Mouse (Mus musculus) common myeloid progenitor, adult 5-6 weeks (primary cell): ENCODE measurements around the gene Ppm1h. TPM values are rescaled to one million over a fixed set of nuclear protein-coding genes. Genes with fewer than 3 reads are reported as not detected.
A peak's percentile ranks its signal among the peaks of the same experiment; 100 is the strongest.

Experiments
- ATAC-seq: replicated peaks from 2 replicates; pipeline ENCODE4 v1.8.0; 2016; ENCODE audit warnings: low read depth, mild to moderate bottlenecking, moderate TSS enrichment, inconsistent platforms; ENCODE audit not compliant: poor library complexity, severe bottlenecking
- total RNA-seq: library from RNA; stranded (forward); fragments of 200-1000, 187-1606 nt; gene quantifications from 2 replicates; pipeline ENCODE4 v1.2.3, GENCODE M21; 2017

Gene Ppm1h
- total RNA-seq, 1 experiment from 2014 or later, result 10.9 TPM

DNA sequence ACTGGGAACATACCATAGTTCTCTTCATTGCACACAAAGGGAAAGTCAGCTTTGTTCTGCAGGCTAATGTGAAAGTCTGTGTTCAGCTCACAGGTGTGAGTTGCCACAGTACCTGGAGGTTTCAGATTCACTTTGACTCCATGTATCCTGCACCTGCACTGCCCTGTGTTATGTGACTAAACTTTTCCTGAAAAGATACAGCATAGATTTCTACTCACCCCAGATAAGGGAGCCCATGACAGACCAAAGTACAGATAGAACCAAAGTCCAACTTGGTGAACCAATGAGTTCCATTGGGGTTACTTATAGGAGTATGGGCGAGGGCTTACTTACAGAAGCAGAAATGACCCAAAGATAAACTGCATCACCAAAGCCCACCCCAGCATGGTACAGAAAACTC lies 17.8 kb downstream of the Ppm1h start:
- no peak for ATAC-seq

GRCm38 (mm10) chr10:122698347-122698746 lies 19.8 kb downstream of the Ppm1h start:
- no peak for ATAC-seq

- no peak for ATAC-seq
These were observed 26.3 kb downstream of the Ppm1h start for GRCm38 (mm10) chr10:122704901-122705300.

- no peak for ATAC-seq
These were observed 26.9 kb downstream of the Ppm1h start for GRCm38 (mm10) chr10:122705457-122705856.

- no peak for ATAC-seq
These were observed 32.8 kb downstream of the Ppm1h start for GRCm38 (mm10) chr10:122711381-122711811.

DNA sequence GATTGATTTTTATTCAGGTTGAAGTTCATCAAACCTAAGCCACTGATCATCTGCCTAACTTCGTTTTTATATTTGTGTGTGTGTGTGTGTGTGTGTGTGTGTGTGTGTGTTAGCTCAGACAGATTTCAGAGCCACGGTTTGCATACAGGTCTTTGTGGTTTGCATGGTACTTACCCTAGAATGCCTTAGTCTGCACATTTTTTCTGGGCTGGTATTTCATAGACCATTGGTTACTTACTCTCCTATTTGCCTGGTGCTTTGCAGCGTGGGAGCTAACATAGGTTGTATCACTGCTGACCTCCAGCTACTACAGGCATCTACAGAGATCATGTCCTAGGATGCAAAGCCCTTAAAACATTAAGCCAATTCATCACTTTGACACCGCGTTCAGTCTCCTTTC lies 33.7 kb downstream of the Ppm1h start:
- no peak for ATAC-seq

- ATAC-seq, result no peak
These were observed 37.3 kb downstream of the Ppm1h start for GRCm38 (mm10) chr10:122715856-122716255.

GRCm38 (mm10) chr10:122716286-122716685 lies 37.7 kb downstream of the Ppm1h start:
- ATAC-seq, result no peak

- no peak for ATAC-seq
These were observed 38.3 kb downstream of the Ppm1h start for GRCm38 (mm10) chr10:122716739-122717474.

GRCm38 (mm10) chr10:122717754-122718415 lies 39.3 kb downstream of the Ppm1h start:
- peak; percentile 84 for ATAC-seq

- ATAC-seq, result no peak
These were observed 40.4 kb downstream of the Ppm1h start for GRCm38 (mm10) chr10:122718951-122719350.

GRCm38 (mm10) chr10:122722111-122722510 lies 43.5 kb downstream of the Ppm1h start:
- ATAC-seq, result no peak

DNA sequence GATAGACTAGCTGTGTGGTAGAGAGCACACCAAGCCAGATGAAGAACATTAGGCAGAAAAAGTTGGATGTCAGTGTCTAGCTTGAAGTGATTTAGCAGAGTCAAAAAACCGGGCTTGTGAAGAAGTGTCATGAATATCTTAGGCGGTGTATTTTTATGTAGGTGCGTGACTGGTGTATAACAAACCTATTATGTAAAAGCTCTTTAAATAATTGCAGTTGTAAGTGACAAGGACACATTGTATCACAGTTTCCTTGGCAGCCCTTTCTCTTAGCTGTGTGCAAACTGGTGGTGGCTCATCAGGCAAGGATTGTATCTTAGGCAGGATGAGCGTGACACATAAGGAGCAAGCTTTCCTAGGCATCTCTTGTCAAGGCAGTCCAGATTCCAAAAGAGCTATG lies 46.1 kb downstream of the Ppm1h start:
- no peak for ATAC-seq

DNA sequence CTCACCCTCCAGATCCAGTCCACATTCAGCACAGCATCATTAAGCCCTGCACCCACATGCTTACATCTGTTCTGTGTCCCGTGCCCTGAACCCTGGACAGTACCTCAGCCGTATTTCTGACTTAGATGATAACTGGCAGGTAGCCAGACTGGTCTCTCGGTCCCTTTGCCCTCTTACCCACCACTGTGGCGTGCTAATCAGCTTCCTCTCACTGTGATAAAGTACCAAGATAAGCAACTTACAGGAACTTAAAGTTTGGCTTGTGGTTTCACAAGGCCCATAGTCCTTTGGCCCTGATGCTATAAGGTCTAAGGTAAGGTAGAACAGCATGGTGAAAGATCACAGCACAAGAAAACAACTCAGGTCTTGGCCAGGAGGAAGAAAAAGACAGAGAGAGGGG lies 48.7 kb downstream of the Ppm1h start:
- ATAC-seq, result peak; percentile 91

DNA sequence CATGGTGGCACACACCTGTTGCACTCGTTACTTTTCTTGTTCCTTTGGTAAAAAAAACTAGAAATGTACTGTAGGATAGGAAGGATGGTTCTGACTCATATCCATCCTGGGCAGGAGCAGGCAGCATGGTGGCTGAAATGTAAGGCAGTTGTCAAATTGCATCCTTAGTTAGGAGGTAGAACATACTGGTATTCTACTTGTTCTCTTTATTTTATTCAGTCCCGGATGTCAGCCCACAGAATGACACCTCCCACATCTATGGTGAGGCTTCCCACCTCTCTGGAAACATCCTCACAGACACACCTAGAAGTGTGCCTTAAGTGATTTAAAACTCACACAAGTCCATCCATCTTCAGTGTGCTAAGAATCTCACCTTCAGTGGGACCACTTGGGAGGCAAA lies 49.6 kb downstream of the Ppm1h start:
- no peak for ATAC-seq

- ATAC-seq, result no peak
These were observed 53.6 kb downstream of the Ppm1h start for GRCm38 (mm10) chr10:122732146-122732545.

DNA sequence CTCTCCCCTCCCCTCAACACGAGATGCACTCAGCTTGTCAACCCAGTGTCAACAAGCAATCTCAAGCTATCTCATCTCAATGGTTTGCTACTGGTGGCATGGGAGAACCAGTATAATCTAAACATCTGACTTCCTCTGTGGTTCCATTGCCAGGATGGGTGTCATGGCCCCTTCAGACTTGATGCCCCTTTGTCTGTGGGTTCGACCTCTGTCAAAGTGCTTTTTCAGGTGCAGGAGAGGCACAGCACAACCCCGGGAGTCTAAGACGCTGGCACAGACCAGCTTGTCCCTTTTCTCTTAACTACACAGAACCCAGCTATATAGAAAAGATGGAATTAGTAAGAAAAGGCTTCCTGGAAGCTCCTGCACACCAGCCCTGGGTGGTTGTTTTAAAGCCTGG lies 56.0 kb downstream of the Ppm1h start:
- no peak for ATAC-seq

GRCm38 (mm10) chr10:122735284-122735784 lies 56.8 kb downstream of the Ppm1h start:
- ATAC-seq, result no peak

- peak; percentile 85 for ATAC-seq
These were observed 58.3 kb downstream of the Ppm1h start for GRCm38 (mm10) chr10:122736835-122737234.

GRCm38 (mm10) chr10:122738526-122738925 lies 60.0 kb downstream of the Ppm1h start:
- no peak for ATAC-seq

DNA sequence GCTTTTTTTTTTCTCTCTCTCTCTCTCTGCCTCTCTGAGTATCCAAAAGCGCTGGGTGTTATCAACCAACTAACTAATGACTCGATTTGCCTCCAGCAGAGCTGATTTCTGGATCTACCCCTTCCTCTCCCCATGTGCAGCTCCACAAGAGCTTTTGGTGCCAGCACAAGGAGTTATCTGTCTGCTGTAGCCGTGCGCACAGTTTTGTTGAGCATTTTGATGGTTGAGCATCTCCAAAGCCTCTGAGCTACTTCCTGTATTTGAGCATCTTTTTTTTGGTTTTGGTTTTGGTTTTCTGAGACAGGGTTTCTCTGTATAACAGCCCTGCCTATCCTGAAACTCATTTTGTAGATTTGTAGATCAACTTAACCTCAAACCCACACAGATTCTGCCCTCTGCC lies 60.5 kb downstream of the Ppm1h start:
- ATAC-seq, result 0 out of 2 replicates have a peak, but pooled peaks have one; percentile 24
